ENCODE assay signal across 8 mouse cellular contexts in the genomic region with DNA sequence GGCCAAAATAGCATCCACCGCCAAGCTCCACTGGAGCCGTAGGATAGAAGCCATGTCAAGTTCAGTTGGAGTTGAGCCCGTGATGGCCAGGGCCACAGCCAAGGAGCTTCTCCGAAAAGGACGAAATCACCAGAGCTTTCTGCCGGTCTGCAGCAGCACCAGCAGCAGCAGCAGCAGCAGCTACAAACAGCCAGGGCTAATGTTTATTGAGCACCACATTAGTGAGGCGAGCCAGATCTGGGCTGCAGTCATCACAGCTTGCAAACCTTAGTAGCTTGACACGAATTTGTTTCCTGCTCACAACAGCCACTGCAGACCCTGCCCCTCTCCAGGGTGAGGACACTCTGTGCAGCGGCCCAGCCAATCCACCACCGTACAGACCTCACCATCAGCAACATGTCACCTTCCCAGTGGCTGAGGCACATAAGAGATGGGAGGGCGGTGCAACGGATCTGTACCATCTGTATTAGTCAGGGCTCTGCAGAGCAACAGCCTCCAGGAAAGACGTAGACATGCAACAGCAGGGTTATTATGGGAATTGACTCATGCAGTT.
DNase-seq lines count a peak whose midpoint lies in the region; ATAC-seq and TF ChIP-seq lines count a peak whose summit lies in the region.

No protein-coding gene starts in this region.

- TF ChIP-seq CTCF in forebrain, postnatal 0 days (IDR thresholded peaks at IDR 0.05; ENCODE audit: low read depth) = no peak

- no peak overlapping the region for H3K9ac ChIP-seq in forebrain, postnatal 0 days
- no peak overlapping the region for H3K9ac ChIP-seq in forebrain, embryonic 14.5 days (ENCODE audit: low read length)
- no peak overlapping the region for H3K9ac ChIP-seq in intestine, embryonic 14.5 days (ENCODE audit: low read length)

- H3K4me1 ChIP-seq in forebrain, postnatal 0 days (ENCODE audit: insufficient read depth) = no peaks in the 10 kb centered on the region
- H3K4me1 ChIP-seq in forebrain, embryonic 14.5 days (ENCODE audit: control insufficient read depth, insufficient read depth, low read length) = no peaks in the 10 kb centered on the region
- H3K4me1 ChIP-seq in embryonic facial prominence, embryonic 10.5 days = peaks cover 32% of the 10 kb centered on the region
- H3K4me1 ChIP-seq in intestine, embryonic 14.5 days (replicated peaks; ENCODE audit: control insufficient read depth, insufficient read depth, low read length) = peaks cover 15% of the 10 kb centered on the region; the same call in 1 of the 2 replicates

- H3K9me3 ChIP-seq in forebrain, postnatal 0 days (ENCODE audit: low read length) = no peaks in the 10 kb centered on the region
- no peaks in the 10 kb centered on the region for H3K9me3 ChIP-seq in forebrain, embryonic 14.5 days (replicated peaks; ENCODE audit: control insufficient read depth, low read length)
- no peaks in the 10 kb centered on the region for H3K9me3 ChIP-seq in embryonic facial prominence, embryonic 10.5 days
- H3K9me3 ChIP-seq in intestine, embryonic 14.5 days (ENCODE audit: control insufficient read depth, low read length) = no peaks in the 10 kb centered on the region

- WGBS in forebrain, postnatal 0 days = 74% methylated on average over 13 of the region's 13 CpGs
- 83% methylated on average over 13 of the region's 13 CpGs for WGBS in forebrain, embryonic 14.5 days
- WGBS in embryonic facial prominence, embryonic 10.5 days = 83% methylated on average over 13 of the region's 13 CpGs
- WGBS in intestine, embryonic 14.5 days = 35% methylated on average over 13 of the region's 13 CpGs

- H3K27ac ChIP-seq in forebrain, postnatal 0 days (ENCODE audit: low read depth, low read length) = no peak overlapping the region
- no peak overlapping the region for H3K27ac ChIP-seq in forebrain, embryonic 14.5 days (ENCODE audit: low read depth, low read length)
- peak overlapping the region; percentile 11; the same call in 1 of the 2 replicates for H3K27ac ChIP-seq in embryonic facial prominence, embryonic 10.5 days (replicated peaks)
- H3K27ac ChIP-seq in intestine, embryonic 14.5 days (ENCODE audit: low read depth) = peak overlapping the region; percentile 4; the same call in 1 of the 2 replicates

- ATAC-seq in forebrain, postnatal 0 days = peak; percentile 71
- ATAC-seq in forebrain, embryonic 14.5 days = no peak
- ATAC-seq in intestine, embryonic 14.5 days (replicated peaks; ENCODE audit: low FRiP score, low TSS enrichment, low read depth) = no peak

- no peaks in the 10 kb centered on the region for H3K36me3 ChIP-seq in forebrain, postnatal 0 days (ENCODE audit: insufficient read depth)
- H3K36me3 ChIP-seq in forebrain, embryonic 14.5 days (ENCODE audit: control insufficient read depth, insufficient read depth, low read length) = no peaks in the 10 kb centered on the region
- H3K36me3 ChIP-seq in embryonic facial prominence, embryonic 10.5 days (replicated peaks) = no peaks in the 10 kb centered on the region
- no peaks in the 10 kb centered on the region for H3K36me3 ChIP-seq in intestine, embryonic 14.5 days (ENCODE audit: control insufficient read depth, insufficient read depth, low read length)

- H3K4me2 ChIP-seq in forebrain, postnatal 0 days (ENCODE audit: low read depth) = no peak overlapping the region
- no peak overlapping the region for H3K4me2 ChIP-seq in forebrain, embryonic 14.5 days (ENCODE audit: low read length)
- no peak overlapping the region for H3K4me2 ChIP-seq in intestine, embryonic 14.5 days (ENCODE audit: low read length)

- H3K4me3 ChIP-seq in forebrain, postnatal 0 days (ENCODE audit: low read depth, low read length) = no peak overlapping the region
- H3K4me3 ChIP-seq in forebrain, embryonic 14.5 days (ENCODE audit: low read depth, low read length) = no peak overlapping the region
- no peak overlapping the region for H3K4me3 ChIP-seq in embryonic facial prominence, embryonic 10.5 days
- no peak overlapping the region for H3K4me3 ChIP-seq in intestine, embryonic 14.5 days (ENCODE audit: low read depth, low read length)

- no peak for DNase-seq in forebrain, postnatal 0 days
- DNase-seq in forebrain, embryonic 14.5 days (ENCODE audit: low spot score) = no peak
- DNase-seq in embryonic facial prominence, embryonic 10.5 days (ENCODE audit: low spot score) = no peak
- DNase-seq in intestine, embryonic 14.5 days (ENCODE audit: low spot score) = peak; percentile 56
- peak; percentile 44 to 82 for DNase-seq in lung, postnatal 4 days
- DNase-seq in embryo, embryonic 11 days = no peak
- DNase-seq in urinary bladder, postnatal 14 days (ENCODE audit: low spot score) = no peak
- no peak for DNase-seq in adrenal gland, postnatal 25 days

- H3K27me3 ChIP-seq in forebrain, postnatal 0 days (ENCODE audit: insufficient read depth, low read length) = no peaks in the 10 kb centered on the region
- H3K27me3 ChIP-seq in forebrain, embryonic 14.5 days (replicated peaks; ENCODE audit: control insufficient read depth, insufficient read depth, low read length) = no peaks in the 10 kb centered on the region
- no peaks in the 10 kb centered on the region; the same call in 1 of the 2 replicates for H3K27me3 ChIP-seq in embryonic facial prominence, embryonic 10.5 days (replicated peaks; ENCODE audit: low read depth, poor library complexity, severe bottlenecking)
- no peaks in the 10 kb centered on the region for H3K27me3 ChIP-seq in intestine, embryonic 14.5 days (replicated peaks; ENCODE audit: control insufficient read depth, insufficient read depth, low read length)

Comparison
In these comparisons a context has a peak if more than half of its experiments do, and no peak if none do; other contexts are left out.
1. DNase-seq: peak in intestine, embryonic 14.5 days (single experiment) and lung, postnatal 4 days (2 of 2); none in forebrain, postnatal 0 days (single experiment), forebrain, embryonic 14.5 days (single experiment), embryonic facial prominence, embryonic 10.5 days (single experiment), embryo, embryonic 11 days (single experiment), urinary bladder, postnatal 14 days (single experiment) and adrenal gland, postnatal 25 days (single experiment).
2. H3K27ac ChIP-seq: peak in embryonic facial prominence, embryonic 10.5 days (single experiment) and intestine, embryonic 14.5 days (single experiment); none in forebrain, postnatal 0 days (single experiment) and forebrain, embryonic 14.5 days (single experiment).